Mouse (Mus musculus): ENCODE results near the gene Serpine3.
"Not testable (repeated sequence)": the region's sequence is repeated elsewhere in the genome, so short reads cannot be mapped to it uniquely, and the experiment has no call there.

Gene Serpine3

DNA sequence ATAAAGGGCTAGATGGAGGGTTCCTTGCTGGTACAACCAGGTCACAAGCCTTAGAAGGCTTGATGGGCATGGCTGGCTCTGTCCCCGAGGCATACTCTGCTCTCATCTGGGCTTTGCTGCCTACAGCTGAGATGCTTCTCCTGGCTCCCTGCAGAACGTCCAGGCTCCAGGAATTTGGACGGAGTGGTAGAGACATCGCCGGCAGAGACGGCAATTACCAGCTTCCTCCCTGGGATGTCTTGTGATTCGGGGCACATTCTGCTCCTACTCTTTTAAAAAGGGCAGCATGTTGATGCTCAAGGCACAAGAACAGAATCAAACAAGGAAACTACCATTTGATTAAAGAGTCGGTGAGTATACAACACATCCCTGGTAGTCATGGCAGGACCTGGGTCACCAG, at the start of gene Serpine3:
Gene Serpine3 (plus strand): TSS at position 301 of the 400 bp plus-strand sequence.
- ATAC-seq (ENCODE audit: insufficient number of reproducible peaks, low FRiP score, low TSS enrichment), result no peak

DNA sequence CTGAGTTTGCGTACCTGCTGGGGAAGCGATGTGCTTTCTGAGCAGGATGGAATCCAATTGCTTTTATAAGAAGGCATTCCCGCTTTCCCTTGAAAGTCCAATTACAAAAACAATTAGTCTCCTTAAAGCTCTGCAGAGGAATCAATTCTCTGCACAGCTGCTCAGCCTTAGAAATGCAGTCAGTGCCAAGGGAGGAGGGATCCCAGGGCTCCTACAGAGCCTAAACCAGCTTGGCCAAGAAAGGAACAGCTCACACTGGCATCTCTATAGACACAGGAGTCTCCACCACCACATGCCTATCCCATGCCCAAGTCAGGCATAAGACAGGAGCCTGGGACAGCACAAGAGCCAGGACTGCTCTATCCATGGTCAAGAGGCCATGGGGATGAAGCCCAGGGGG, 41.1 kb upstream of the Serpine3 start:
- ATAC-seq (ENCODE audit: insufficient number of reproducible peaks, low FRiP score, low TSS enrichment), result no peak

DNA sequence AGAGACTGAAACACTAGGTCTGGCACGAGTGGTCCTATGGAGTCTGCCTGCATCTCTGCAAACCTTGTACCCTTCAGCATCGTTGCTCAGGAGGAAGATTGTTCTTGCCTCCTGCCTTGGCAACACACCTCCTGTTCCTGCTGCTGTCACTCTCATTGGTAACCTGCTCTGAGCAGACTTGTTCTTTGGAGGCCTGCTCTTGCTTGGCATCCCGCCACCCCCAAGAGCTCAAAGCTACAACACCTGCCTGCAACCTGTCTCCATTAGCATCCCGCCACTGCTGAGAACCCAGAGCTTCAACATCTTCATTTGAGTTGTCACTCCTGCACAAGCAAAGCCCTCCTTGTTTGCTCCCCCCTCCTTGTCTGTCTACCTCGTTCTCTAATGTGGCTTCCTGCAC, 35.5 kb upstream of the Serpine3 start:
- no peak for ATAC-seq (ENCODE audit: insufficient number of reproducible peaks, low FRiP score, low TSS enrichment)

GRCm38 (mm10) chr14:62637436-62638344, 25.8 kb upstream of the Serpine3 start:
- ATAC-seq (ENCODE audit: insufficient number of reproducible peaks, low FRiP score, low TSS enrichment), result no peak

- no peak for ATAC-seq (ENCODE audit: insufficient number of reproducible peaks, low FRiP score, low TSS enrichment)
Measured at GRCm38 (mm10) chr14:62638345-62638702, 25.1 kb upstream of the Serpine3 start.

GRCm38 (mm10) chr14:62639111-62639510, 24.4 kb upstream of the Serpine3 start:
- no peak for ATAC-seq (ENCODE audit: insufficient number of reproducible peaks, low FRiP score, low TSS enrichment)

GRCm38 (mm10) chr14:62639551-62639950, 23.9 kb upstream of the Serpine3 start:
- no peak for ATAC-seq (ENCODE audit: insufficient number of reproducible peaks, low FRiP score, low TSS enrichment)

DNA sequence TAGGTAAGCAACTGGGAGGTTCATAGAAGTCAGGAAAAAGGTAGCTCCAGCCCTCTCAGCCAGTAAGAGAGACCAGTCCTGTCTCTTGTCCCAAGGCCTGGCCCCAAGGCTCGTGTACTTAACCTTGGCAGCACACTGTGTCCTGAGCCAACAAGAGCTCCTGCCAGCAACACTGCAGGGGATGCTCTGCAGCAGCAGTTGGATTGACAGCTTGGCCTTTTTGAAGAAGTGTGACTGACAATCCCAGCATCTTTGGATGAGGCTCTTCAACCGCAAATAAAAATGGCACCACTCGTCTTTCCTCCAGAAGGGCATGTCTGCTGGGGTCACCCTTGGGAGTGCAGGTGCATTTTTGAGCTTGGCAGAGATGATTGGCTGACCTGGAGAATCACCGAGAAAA, 23.1 kb upstream of the Serpine3 start:
- no peak for ATAC-seq (ENCODE audit: insufficient number of reproducible peaks, low FRiP score, low TSS enrichment)

- ATAC-seq (ENCODE audit: insufficient number of reproducible peaks, low FRiP score, low TSS enrichment), result not testable (repeated sequence)
Measured at GRCm38 (mm10) chr14:62642368-62642767, 21.1 kb upstream of the Serpine3 start.

DNA sequence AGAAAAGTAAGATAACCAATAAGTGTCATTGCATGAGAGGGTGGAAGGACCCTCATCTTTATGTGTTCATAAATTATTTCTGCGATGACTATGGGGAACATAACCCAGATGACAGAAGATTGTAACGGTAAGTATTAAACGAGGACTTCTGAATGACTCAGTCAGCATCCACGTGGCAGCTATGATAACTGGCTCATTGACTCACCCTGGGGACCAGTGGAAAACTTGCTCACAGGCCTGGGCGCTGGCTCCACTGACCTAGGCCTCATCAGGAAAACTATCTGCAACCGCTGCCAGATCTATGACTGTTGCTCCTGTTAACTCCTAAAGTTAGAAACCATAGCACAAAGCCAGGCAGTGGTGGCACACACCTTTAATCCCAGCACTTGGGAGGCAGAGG, 15.1 kb upstream of the Serpine3 start:
- no peak for ATAC-seq (ENCODE audit: insufficient number of reproducible peaks, low FRiP score, low TSS enrichment)

DNA sequence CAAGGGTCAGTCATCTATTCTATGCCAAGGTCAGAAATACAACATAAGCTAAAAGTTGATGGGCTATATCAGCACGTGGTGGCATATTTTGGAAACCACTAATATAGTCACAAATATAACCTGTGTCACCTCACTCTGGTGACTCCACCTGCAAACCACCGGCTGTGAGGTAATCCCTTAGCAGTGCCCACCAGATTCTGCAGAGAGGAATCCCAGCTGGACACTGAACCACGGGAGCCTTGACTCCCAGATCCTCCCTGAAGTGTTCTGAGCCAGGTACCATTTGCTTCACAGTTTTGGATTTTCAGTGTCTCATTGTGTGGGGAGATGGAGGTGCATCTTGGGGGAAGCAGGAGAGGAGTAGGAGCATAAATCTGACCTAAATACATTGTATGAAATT, 13.1 kb upstream of the Serpine3 start:
- no peak for ATAC-seq (ENCODE audit: insufficient number of reproducible peaks, low FRiP score, low TSS enrichment)

DNA sequence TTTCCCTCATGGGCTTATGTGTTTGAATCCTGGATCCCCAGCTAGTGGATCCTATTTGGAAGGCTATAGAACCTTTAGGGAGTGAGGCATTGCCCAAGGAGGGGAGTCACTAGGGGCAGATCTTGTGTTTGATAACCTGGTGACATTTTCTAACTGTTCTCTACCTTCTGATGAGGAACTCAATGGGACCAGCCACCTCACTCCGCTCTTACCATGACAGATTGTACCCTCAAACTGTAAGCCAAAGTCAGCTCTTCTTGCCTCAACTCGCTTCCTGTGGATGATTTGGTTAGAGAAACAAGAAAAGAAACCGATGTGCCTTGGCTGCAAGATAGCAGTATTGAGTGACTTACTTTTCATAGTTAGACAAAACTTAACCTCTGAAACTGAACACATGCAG, 11.7 kb upstream of the Serpine3 start:
- no peak for ATAC-seq (ENCODE audit: insufficient number of reproducible peaks, low FRiP score, low TSS enrichment)

GRCm38 (mm10) chr14:62655996-62656395, 7.5 kb upstream of the Serpine3 start:
- no peak for ATAC-seq (ENCODE audit: insufficient number of reproducible peaks, low FRiP score, low TSS enrichment)

DNA sequence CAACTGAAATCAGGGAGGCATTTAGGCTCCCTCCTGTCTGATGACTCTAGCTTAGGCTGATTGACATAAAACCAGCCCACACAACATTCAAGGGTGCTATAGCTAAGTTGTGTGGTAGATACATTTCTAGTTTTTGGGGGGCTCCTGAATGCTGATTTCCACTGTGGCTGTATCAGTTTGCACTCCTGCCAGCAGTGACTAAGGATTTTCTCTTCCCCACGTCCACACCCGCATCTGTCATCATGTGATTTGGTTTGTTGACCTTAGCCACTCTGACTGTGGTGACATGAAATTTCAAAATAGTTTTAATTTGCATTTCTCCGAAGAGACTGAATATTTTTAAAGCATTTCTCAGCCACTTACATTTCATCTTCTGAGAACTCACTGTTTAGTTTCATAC, 6.0 kb upstream of the Serpine3 start:
- no peak for ATAC-seq (ENCODE audit: insufficient number of reproducible peaks, low FRiP score, low TSS enrichment)

DNA sequence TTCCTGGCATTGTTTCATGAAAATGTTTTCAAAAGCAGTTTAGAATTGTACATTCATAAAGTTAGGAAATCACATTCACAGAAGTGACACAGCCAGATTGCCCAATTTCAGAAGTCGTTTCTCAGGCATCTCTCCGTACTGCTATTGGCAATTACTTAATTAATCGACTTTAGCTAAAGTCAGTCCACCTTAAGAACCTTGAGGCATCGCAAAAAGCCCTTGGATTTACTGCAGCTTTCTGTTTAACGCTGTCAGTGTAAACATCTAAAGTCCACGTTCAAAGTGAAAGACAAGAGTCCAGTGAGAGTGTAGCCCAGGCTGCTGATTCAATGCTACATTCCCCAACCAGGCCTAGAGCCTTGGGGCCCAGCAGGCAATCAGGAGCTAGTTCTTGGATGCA, 1.1 kb upstream of the Serpine3 start:
- no peak for ATAC-seq (ENCODE audit: insufficient number of reproducible peaks, low FRiP score, low TSS enrichment)

- ATAC-seq (ENCODE audit: insufficient number of reproducible peaks, low FRiP score, low TSS enrichment), result no peak
Measured at GRCm38 (mm10) chr14:62664976-62665673, 1.7 kb downstream of the Serpine3 start.

DNA sequence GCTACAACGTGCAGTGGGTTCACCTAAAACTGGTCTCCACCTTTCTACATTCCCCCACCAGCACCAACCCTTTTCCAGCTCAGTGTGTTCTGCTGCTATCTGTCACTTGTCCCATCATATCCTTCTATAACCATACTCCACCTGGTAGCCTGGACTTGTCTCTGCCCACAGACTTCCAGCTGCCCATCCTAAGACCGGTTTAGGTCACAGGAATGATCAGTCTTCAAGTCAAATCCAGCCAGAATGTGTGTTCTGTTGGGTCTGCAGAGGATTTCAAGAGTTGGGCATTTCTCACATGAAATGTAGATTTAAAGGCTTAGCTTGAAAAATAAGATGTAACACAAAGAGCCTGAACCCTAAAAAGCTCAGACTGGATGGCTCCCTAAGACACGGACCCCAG, 10.2 kb downstream of the Serpine3 start:
- no peak for ATAC-seq (ENCODE audit: insufficient number of reproducible peaks, low FRiP score, low TSS enrichment)

DNA sequence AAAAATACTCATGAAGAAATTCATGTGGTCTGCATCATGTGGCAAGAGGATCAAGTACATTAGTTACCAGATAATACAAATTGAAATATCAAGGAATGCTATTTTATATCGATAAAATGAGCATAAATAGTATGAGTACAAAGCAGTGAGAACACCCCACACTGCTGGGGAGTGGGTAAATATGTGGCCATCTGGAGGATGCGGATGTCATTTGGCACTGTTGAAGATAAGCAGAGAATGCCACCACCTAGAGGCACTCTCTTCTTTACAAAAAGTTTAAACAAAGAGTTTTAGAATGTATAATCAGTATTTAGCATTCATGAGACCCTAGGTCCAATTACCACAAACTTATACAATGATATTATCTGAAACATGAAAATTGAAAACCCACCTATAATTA, 54.7 kb downstream of the Serpine3 start:
- ATAC-seq (ENCODE audit: insufficient number of reproducible peaks, low FRiP score, low TSS enrichment), result no peak

- no peak for ATAC-seq (ENCODE audit: insufficient number of reproducible peaks, low FRiP score, low TSS enrichment)
Measured at GRCm38 (mm10) chr14:62721625-62722024, 58.2 kb downstream of the Serpine3 start.

DNA sequence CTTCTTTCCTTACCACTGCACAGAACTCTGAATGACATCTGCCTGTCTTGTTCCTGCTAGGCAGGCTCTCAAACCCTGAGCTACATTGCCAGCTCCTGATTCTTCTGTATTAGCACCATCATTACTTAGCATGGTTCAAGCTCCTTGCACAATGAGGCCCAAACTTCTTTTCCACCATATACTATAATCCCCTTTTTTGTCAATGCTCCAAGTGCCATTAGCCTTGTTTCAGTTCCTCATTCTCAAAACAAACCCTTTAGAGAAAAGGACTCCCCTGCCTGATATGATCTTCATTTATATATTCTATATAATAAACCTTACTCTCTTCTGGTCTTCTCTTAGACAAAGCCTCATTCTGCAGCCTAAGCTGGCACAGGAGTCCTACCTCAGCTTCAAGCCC, 61.1 kb downstream of the Serpine3 start:
- ATAC-seq (ENCODE audit: insufficient number of reproducible peaks, low FRiP score, low TSS enrichment), result no peak

GRCm38 (mm10) chr14:62731902-62732301, 68.4 kb downstream of the Serpine3 start:
- no peak for ATAC-seq (ENCODE audit: insufficient number of reproducible peaks, low FRiP score, low TSS enrichment)

GRCm38 (mm10) chr14:62733666-62734065, 70.2 kb downstream of the Serpine3 start:
- no peak for ATAC-seq (ENCODE audit: insufficient number of reproducible peaks, low FRiP score, low TSS enrichment)

All from cerebellum, adult (tissue).